Mouse (Mus musculus) limb, embryonic 11.5 days (tissue): ENCODE measurements around the gene Syne2. TPM values are rescaled to one million over a fixed set of nuclear protein-coding genes. Genes with fewer than 3 reads are reported as not detected.
"Not testable (repeated sequence)": the region's sequence is repeated elsewhere in the genome, so short reads cannot be mapped to it uniquely, and the experiment has no call there.

Experiments
- ATAC-seq: fragments of 200-750 bp; cut with Nextera tagmentation; 2 replicates; pipeline ENCODE4 v1.8.0; 2017; ENCODE audit warnings: low read depth; ENCODE audit not compliant: insufficient number of reproducible peaks, low FRiP score, low TSS enrichment
- DNase-seq: peaks from one replicate; pipeline ENCODE4 v3.0.0-alpha.2; 2015; ENCODE audit warnings: low spot score
- H3K27ac ChIP-seq: fragments of 300-500 bp; sonication (generic); replicated peaks from 2 replicates; pipeline ENCODE4 v1.5.1; 2014; ENCODE audit warnings: low read depth, mild to moderate bottlenecking, low read length
- H3K27me3 ChIP-seq: fragments of 300-500 bp; sonication (generic); 2 replicates; pipeline ENCODE4 v1.6.1; 2014; ENCODE audit warnings: mild to moderate bottlenecking, low read length, mixed read lengths; ENCODE audit not compliant: control insufficient read depth, insufficient read depth
- H3K36me3 ChIP-seq: fragments of 300-500 bp; sonication (generic); 2 replicates; pipeline ENCODE4 v1.6.1; 2014; ENCODE audit warnings: mild to moderate bottlenecking, low read length, moderate library complexity, mixed read lengths; ENCODE audit not compliant: control insufficient read depth, insufficient read depth
- H3K4me1 ChIP-seq: fragments of 300-500 bp; sonication (generic); 2 replicates; pipeline ENCODE4 v1.6.1; 2014; ENCODE audit warnings: low read length, mixed read lengths; ENCODE audit not compliant: control insufficient read depth, insufficient read depth
- H3K4me2 ChIP-seq: fragments of 300-500 bp; sonication (generic); 2 replicates; pipeline ENCODE4 v1.6.1; 2014; ENCODE audit warnings: low read depth, mild to moderate bottlenecking, moderate library complexity; ENCODE audit not compliant: severe bottlenecking
- H3K4me3 ChIP-seq: fragments of 300-500 bp; sonication (generic); 2 replicates; pipeline ENCODE4 v1.5.1; 2014; ENCODE audit warnings: low read depth, low read length
- H3K9ac ChIP-seq: fragments of 300-500 bp; sonication (generic); 2 replicates; pipeline ENCODE4 v1.6.1; 2014; ENCODE audit warnings: mild to moderate bottlenecking, low read length
- H3K9me3 ChIP-seq: fragments of 300-500 bp; sonication (generic); 2 replicates; pipeline ENCODE4 v1.6.1; 2016; ENCODE audit warnings: low read length; ENCODE audit not compliant: control insufficient read depth
- WGBS: fragments of 180-500 bp; shearing (Covaris S2); extraction: QIAGEN DNeasy Blood & Tissue Kit; methylation state at CpG from one replicate; pipeline ENCODE4 v1.1.7; 2014; 5-methylcytosine and 5-hydroxymethylcytosine counted together
- polyA plus RNA-seq: library from polyadenylated mRNA; unstranded; fragments of >200 nt; fragmentation: Nextera tagmentation; extraction: Ambion mirVana; gene quantifications from 2 replicates; pipeline ENCODE4 v1.2.1, GENCODE M21; 2014

Gene Syne2
- polyA plus RNA-seq: 96.6 and 100 TPM in 2 replicates

DNA sequence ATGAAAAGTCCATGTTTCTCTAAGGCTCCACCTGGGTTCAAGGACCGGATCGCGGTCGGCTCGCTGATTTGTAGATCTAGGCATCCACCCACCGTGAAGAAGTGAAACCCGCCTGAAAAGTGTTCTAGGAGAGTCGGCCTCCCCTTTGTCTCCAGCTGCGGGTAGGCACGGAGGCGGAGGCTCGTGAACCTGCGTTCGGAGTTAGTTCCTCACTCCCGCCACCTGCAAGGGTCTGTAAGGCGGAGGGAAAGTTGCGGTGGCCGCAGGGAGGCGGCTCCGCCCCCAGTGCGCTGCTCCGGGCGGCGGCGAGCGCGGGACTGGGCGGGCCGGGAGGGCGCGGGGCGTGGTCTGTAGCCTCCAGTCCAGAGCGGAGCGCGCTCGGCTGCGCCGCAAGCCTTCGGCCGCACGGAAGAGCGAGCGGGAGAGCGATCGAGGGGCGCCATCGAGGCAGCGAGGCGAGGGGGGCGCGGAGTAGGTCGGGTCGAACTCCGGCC is at the start of gene Syne2:
TSS of gene Syne2 (plus strand) at position 176 of the 494 bp plus-strand sequence.
- ATAC-seq (peak; percentile 92), DNase-seq (peak; percentile 89)
- Histone ChIP-seq H3K27me3 (no peaks in the 10 kb centered on the region; the same call in 1 of the 2 replicates), H3K4me2 (peak within 1 kb of the TSS; percentile 74), H3K4me3 (peak within 1 kb of the TSS; percentile 96), H3K4me1 (peaks cover 18% of the 10 kb centered on the region), H3K9ac (peak within 1 kb of the TSS; percentile 98), H3K9me3 (no peaks in the 10 kb centered on the region), H3K27ac (peak within 1 kb of the TSS; percentile 65), H3K36me3 (no peaks in the 10 kb centered on the region)
- WGBS: 1% methylated on average over 43 of the region's 54 CpGs

DNA sequence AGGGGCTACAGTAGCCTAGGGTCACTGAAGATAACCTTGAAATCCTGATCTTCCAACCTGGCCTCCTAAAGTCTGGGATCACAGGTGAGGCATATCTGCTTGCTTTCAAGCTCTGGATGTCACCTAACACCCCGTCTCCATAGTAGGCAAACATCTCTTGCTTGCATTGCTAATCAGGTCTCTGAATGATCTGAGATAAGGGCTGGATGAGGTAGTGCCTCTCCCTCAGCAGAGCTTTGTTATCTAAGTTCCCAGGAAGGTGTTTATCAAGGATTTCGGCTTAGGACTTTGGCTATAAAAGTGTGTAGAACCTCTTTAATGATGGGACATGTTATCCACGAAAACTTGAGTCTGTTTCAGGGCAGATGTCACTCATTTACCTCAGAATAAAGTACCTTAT is 46.5 kb upstream of the Syne2 start:
- DNase-seq (no peak), ATAC-seq (no peak)
- Histone ChIP-seq H3K9ac (no peak overlapping the region), H3K27me3 (no peaks in the 10 kb centered on the region), H3K27ac (no peak overlapping the region), H3K4me2 (no peak overlapping the region), H3K4me3 (no peak overlapping the region), H3K9me3 (no peaks in the 10 kb centered on the region), H3K36me3 (no peaks in the 10 kb centered on the region), H3K4me1 (peaks cover 5% of the 10 kb centered on the region; the same call in 1 of the 2 replicates)
- 59% methylated on average over 3 of the region's 3 CpGs for WGBS

DNA sequence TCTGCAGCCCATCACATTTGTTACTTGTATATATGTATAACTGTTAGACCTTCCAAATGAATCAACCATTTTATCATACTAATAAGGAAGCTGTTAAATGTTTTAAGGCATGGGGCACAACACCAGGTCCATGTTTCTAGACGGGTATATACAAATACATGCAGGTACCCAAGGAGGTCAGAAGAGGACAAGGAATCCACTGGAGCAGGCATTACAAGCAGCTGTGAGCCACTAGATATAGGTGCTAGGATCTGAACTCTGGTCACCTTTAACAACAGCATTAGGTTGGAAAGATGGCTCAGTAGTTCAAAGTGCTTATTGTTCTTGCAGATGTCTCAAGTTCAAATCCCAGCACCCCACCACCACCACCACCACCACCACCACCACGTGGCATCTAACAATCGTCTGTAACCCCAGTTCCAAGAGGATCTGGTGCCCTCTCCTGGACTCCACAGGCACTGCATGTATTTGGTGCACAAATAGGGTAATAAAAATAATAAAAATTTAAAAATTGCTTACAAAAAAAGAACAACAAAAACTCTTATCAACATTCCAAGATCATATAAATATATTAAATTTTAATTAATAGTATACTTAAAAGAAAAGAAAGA is 45.4 kb upstream of the Syne2 start:
- Histone ChIP-seq H3K27ac (no peak overlapping the region), H3K4me2 (no peak overlapping the region), H3K9ac (no peak overlapping the region), H3K4me1 (no peaks in the 10 kb centered on the region), H3K4me3 (no peak overlapping the region), H3K9me3 (no peaks in the 10 kb centered on the region), H3K27me3 (no peaks in the 10 kb centered on the region), H3K36me3 (no peaks in the 10 kb centered on the region)
- ATAC-seq (no peak), DNase-seq (peak; percentile 73)
- WGBS: 27% methylated on average over 3 of the region's 3 CpGs

DNA sequence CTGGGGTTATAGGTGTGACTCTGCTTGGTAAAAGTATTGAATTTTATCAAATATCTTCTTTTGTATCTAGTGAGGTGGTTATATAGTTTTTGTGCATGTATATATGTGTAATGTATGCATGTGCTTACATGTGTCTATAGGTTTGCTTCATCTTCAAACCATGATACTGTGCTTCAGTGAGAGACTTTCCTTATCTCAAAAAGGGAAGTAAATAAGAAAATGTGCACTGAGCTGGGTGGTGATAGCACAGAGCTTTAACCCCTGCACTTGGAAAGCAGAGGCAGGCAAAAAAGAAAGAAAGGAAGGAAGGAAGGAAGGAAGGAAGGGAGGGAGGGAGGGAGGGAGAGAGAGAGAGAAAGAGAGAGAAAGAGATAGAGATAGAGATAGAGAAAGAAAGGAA is 36.5 kb upstream of the Syne2 start:
- ATAC-seq (no peak), DNase-seq (no peak)
- Histone ChIP-seq H3K4me1 (no peaks in the 10 kb centered on the region), H3K9me3 (no peaks in the 10 kb centered on the region), H3K27me3 (no peaks in the 10 kb centered on the region), H3K27ac (no peak overlapping the region), H3K9ac (no peak overlapping the region), H3K36me3 (no peaks in the 10 kb centered on the region), H3K4me3 (no peak overlapping the region), H3K4me2 (no peak overlapping the region)

DNA sequence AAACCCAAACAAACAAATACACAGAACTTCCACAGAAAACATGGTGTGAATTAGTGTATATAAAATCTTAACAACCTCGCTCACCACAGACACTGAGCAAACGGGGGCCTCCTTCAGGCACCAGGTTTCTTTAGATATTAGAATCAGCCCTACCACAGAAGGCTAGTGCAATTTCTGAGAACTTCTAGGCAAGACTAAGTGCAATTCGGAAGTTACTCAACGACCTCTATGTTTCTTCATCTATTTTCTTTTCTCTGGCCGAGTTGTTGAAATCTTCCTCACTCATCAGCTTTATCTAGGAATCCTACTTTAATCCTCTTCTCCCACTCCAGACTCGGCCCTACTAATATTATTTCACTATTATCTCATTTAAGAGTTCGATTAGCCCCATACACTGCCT is 35.9 kb upstream of the Syne2 start:
- H3K4me2 ChIP-seq: no peak overlapping the region
- H3K27ac ChIP-seq: no peak overlapping the region
- 82% methylated on average over 7 of the region's 7 CpGs for WGBS
- DNase-seq (no peak), ATAC-seq (no peak)
- no peaks in the 10 kb centered on the region for H3K36me3 ChIP-seq
- no peaks in the 10 kb centered on the region for H3K4me1 ChIP-seq
- no peak overlapping the region for H3K4me3 ChIP-seq
- no peaks in the 10 kb centered on the region for H3K9me3 ChIP-seq
- H3K9ac ChIP-seq: no peak overlapping the region
- H3K27me3 ChIP-seq: no peaks in the 10 kb centered on the region

DNA sequence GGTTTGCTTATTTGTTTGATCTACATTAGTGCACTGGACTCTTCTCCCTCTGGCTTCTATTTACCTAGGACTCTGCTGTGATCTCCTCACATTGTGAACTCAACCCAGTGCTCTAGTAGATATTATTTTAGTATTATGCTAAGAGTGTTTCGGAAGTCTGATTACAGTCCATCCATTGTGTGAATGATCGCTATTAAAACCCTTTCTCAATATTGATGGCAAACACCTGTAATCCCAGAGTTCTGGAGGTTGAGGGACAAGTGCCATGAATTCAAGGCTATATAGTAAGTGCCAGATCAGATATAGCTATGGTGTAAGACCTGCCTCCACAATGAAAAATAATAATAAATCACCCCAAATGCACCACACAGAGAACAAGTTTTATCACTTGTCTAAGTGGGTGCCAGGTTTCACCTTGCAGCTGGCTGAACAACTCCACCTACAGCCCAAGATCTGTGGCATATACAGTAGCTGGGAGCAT is 33.6 kb upstream of the Syne2 start:
- DNase-seq: no peak
- Histone ChIP-seq H3K9me3 (no peaks in the 10 kb centered on the region), H3K27ac (no peak overlapping the region), H3K4me1 (no peaks in the 10 kb centered on the region), H3K27me3 (no peaks in the 10 kb centered on the region), H3K9ac (no peak overlapping the region), H3K36me3 (no peaks in the 10 kb centered on the region), H3K4me3 (no peak overlapping the region), H3K4me2 (no peak overlapping the region)
- no peak for ATAC-seq
- WGBS: 91% methylated on average over 2 of the region's 2 CpGs

DNA sequence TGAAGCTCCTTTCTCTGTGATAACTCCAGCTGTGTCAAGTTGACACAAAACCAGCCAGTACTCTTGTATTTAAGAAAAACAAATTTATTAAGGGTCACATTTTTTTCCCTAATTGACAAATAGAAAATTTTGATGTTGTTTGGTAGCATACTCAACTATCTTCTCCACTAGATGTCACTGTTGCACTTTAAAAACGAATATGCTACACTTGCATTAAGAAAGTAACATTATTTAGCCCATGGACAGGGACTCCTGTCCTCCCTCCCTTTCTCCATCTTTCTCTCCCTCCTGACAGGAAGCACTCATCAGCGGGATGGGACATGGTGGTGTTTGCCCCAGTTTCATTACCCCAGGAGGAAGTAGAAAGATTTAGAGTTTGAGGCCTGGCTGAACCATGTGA is 31.3 kb upstream of the Syne2 start:
- not testable (repeated sequence) for DNase-seq

DNA sequence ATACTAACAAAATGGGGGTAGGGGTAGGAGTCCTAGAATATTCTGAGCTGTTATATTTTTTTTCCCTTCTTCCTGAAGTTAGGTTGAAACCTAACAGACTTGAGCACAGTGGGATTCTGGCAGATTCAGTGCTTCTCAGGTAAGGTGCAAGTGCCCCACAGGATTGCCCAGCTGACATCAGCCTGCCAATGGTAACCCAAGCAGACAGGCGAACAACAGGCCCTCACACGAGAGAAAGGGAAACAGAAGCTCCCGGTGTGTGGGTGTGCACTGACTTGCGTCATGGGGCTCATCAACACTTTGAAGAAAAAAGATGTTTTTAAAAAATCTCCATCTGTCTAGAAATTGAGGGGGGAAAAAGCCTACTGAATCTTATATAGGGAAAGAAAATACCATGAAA is 28.5 kb upstream of the Syne2 start:
- Histone ChIP-seq H3K27me3 (no peaks in the 10 kb centered on the region), H3K9me3 (no peaks in the 10 kb centered on the region), H3K27ac (no peak overlapping the region), H3K4me1 (no peaks in the 10 kb centered on the region), H3K4me2 (no peak overlapping the region), H3K9ac (no peak overlapping the region), H3K36me3 (no peaks in the 10 kb centered on the region), H3K4me3 (no peak overlapping the region)
- no peak for ATAC-seq
- no peak for DNase-seq
- whole genome bisulfite sequencing: 79% methylated on average over 4 of the region's 4 CpGs

More for the DNA sequence above, 31.3 kb upstream of the Syne2 start:
- H3K4me2 ChIP-seq, H3K9me3 ChIP-seq, H3K27ac ChIP-seq, H3K36me3 ChIP-seq, H3K27me3 ChIP-seq, H3K4me3 ChIP-seq, H3K4me1 ChIP-seq, H3K9ac ChIP-seq, ATAC-seq: not testable (repeated sequence)
- WGBS: 6% methylated on average over 2 of the region's 2 CpGs

DNA sequence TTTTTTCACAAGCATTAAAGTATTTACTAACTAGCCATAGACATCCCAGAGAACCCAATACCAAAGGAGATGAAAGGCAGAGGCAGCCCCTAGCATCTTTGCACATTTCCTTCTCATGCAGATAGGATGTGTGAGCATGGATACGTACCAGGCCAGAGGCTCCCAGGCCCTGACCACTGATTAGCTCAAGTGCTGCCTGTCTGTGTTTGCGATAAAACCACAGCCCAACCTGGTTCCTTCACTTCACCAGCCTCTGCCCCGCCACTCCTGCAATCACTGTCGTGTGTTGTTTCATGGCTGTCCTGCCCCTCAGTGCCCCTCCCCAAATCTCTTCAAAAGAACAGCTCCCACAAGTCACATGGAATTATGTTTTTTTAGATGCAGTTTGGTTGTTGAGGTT is 23.4 kb upstream of the Syne2 start:
- no peak overlapping the region for H3K4me2 ChIP-seq
- H3K9me3 ChIP-seq: no peaks in the 10 kb centered on the region
- no peak for DNase-seq
- H3K27me3 ChIP-seq: no peaks in the 10 kb centered on the region
- H3K9ac ChIP-seq: no peak overlapping the region
- no peaks in the 10 kb centered on the region for H3K4me1 ChIP-seq
- H3K27ac ChIP-seq: no peak overlapping the region
- no peak overlapping the region for H3K4me3 ChIP-seq
- no peak for ATAC-seq
- H3K36me3 ChIP-seq: no peaks in the 10 kb centered on the region
- WGBS: 74% methylated on average over 4 of the region's 4 CpGs
